Mouse (Mus musculus): ENCODE measurements around the gene Usp34.

- TF ChIP-seq CTCF (IDR thresholded peaks at IDR 0.05; ENCODE audit: low read depth) = no peak
- TF ChIP-seq EP300 (IDR thresholded peaks at IDR 0.05; ENCODE audit: low read depth) = no peak
Measured at GRCm38 (mm10) chr11:23332136-23332535, 25.4 kb downstream of the Usp34 start.

All from heart, postnatal 0 days (tissue).